Mouse (Mus musculus): ENCODE measurements at regions not wholly inside any gene's neighbourhood (a gene's known extent, or its start where the extent isn't known, plus 50 kb on each side); places are given as distances from the start of the nearest gene placed in this dataset.

GRCm38 (mm10) chr14:45992041-45992869 lies 334.3 kb upstream of the Ddhd1 start:
- DNase-seq = peak; percentile 58 to 72

- peak in 1 of 2 experiments; percentile 47 for DNase-seq
These were observed 334.9 kb upstream of the Ddhd1 start for GRCm38 (mm10) chr14:45992870-45993135.

GRCm38 (mm10) chr14:45993669-45994068 lies 335.7 kb upstream of the Ddhd1 start:
- peak; percentile 83 to 89 for DNase-seq

GRCm38 (mm10) chr14:45996760-45997159 lies 338.8 kb upstream of the Ddhd1 start:
- DNase-seq = peak; percentile 88

- DNase-seq = no peak
These were observed 346.1 kb upstream of the Ddhd1 start for GRCm38 (mm10) chr14:46004078-46004477.

- no peak for DNase-seq
These were observed 347.4 kb upstream of the Ddhd1 start for GRCm38 (mm10) chr14:46005307-46005706.

- DNase-seq = no peak
These were observed 355.3 kb upstream of the Ddhd1 start for GRCm38 (mm10) chr14:46013232-46013631.

GRCm38 (mm10) chr14:46014090-46014489 lies 356.1 kb upstream of the Ddhd1 start:
- no peak for DNase-seq

GRCm38 (mm10) chr14:46015682-46016400 lies 357.9 kb upstream of the Ddhd1 start:
- peak; percentile 29 to 51 for DNase-seq

- no peak for DNase-seq
These were observed 358.8 kb upstream of the Ddhd1 start for GRCm38 (mm10) chr14:46016701-46017106.

GRCm38 (mm10) chr14:46017286-46017685 lies 359.3 kb upstream of the Ddhd1 start:
- no peak for DNase-seq

- DNase-seq = peak; percentile 42 to 48
These were observed 360.0 kb upstream of the Ddhd1 start for GRCm38 (mm10) chr14:46017976-46018375.

GRCm38 (mm10) chr14:46019240-46020025 lies 359.8 kb upstream of the Gm15217 start:
- no peak for DNase-seq

- no peak for DNase-seq
These were observed 344.9 kb upstream of the Gm15217 start for GRCm38 (mm10) chr14:46034301-46034700.

- peak; percentile 2 to 16 for DNase-seq
These were observed 318.4 kb upstream of the Gm15217 start for GRCm38 (mm10) chr14:46060622-46061381.

GRCm38 (mm10) chr14:46067102-46067801 lies 312.0 kb upstream of the Gm15217 start:
- peak; percentile 22 to 25 for DNase-seq

- no peak for DNase-seq
These were observed 308.0 kb upstream of the Gm15217 start for GRCm38 (mm10) chr14:46071244-46071643.

GRCm38 (mm10) chr14:46076738-46077137 lies 302.5 kb upstream of the Gm15217 start:
- DNase-seq = peak in 1 of 2 experiments; percentile 73

- DNase-seq = no peak
These were observed 301.6 kb upstream of the Gm15217 start for GRCm38 (mm10) chr14:46077406-46078131.

- no peak for DNase-seq
These were observed 296.6 kb upstream of the Gm15217 start for GRCm38 (mm10) chr14:46082646-46083045.
